Mouse (Mus musculus): ENCODE results near the gene Rnf8.

- no peak for TF ChIP-seq MYOG (IDR thresholded peaks at IDR 0.05; ENCODE audit: control insufficient read depth in 1 of 3, insufficient read depth in 1 of 3, insufficient read length in 2 of 3, low read depth in 2 of 3)
- no peak for TF ChIP-seq MAX (IDR thresholded peaks at IDR 0.05; ENCODE audit: low read depth)
- no peak for TF ChIP-seq USF1 (IDR thresholded peaks at IDR 0.05; ENCODE audit: low read depth)
- TF ChIP-seq POLR2A (IDR thresholded peaks at IDR 0.05; ENCODE audit: insufficient read length, low read depth), result no peak
- no peak for TF ChIP-seq E2F4 (IDR thresholded peaks at IDR 0.05; ENCODE audit: insufficient read depth)
- no peak for TF ChIP-seq CEBPB (IDR thresholded peaks at IDR 0.05; ENCODE audit: insufficient read depth, poor library complexity, severe bottlenecking)
- TF ChIP-seq TCF3 (IDR thresholded peaks at IDR 0.05; ENCODE audit: insufficient read length, low read depth), result no peak
- no peak for TF ChIP-seq POLR2AphosphoS2 (IDR thresholded peaks at IDR 0.05; ENCODE audit: insufficient read length, low read depth)
- TF ChIP-seq TCF12 (IDR thresholded peaks at IDR 0.05; ENCODE audit: insufficient read depth, poor library complexity, severe bottlenecking), result no peak
- TF ChIP-seq MYOD1 (IDR thresholded peaks at IDR 0.05; ENCODE audit: control insufficient read depth in 1 of 3, insufficient read length in 2 of 3, low read depth in 2 of 3), result no peak
Measured at GRCm38 (mm10) chr17:29599051-29599450, 15.5 kb upstream of the Rnf8 start.
